Mouse (Mus musculus) ES-Bruce4 (cell line): ENCODE measurements at regions not wholly inside any gene's neighbourhood (a gene's known extent, or its start where the extent isn't known, plus 50 kb on each side); places are given as distances from the start of the nearest gene placed in this dataset.

ENCODE experiments used
- H3K27ac ChIP-seq: 2 replicates; pipeline ENCODE4 v1.5.1; 2012; ENCODE audit warnings: low read length, inconsistent platforms; ENCODE audit not compliant: insufficient read depth
- H3K27me3 ChIP-seq: 2 replicates; pipeline ENCODE4 v1.6.1; 2012; ENCODE audit warnings: mild to moderate bottlenecking, low read length, inconsistent platforms; ENCODE audit not compliant: control insufficient read depth, poor library complexity, insufficient read depth, severe bottlenecking
- H3K36me3 ChIP-seq: 2 replicates; pipeline ENCODE4 v1.6.1; 2012; ENCODE audit warnings: inconsistent platforms, mild to moderate bottlenecking, low read length, moderate library complexity; ENCODE audit not compliant: control insufficient read depth, poor library complexity, insufficient read depth, severe bottlenecking
- H3K4me1 ChIP-seq: one replicate; pipeline ENCODE4 v1.8.1; 2011; ENCODE audit warnings: low read length; ENCODE audit not compliant: control insufficient read depth, insufficient read depth
- H3K4me3 ChIP-seq: 2 replicates; pipeline ENCODE4 v1.5.1; 2011; ENCODE audit warnings: low read depth, mild to moderate bottlenecking, low read length
- H3K9ac ChIP-seq: 2 replicates; pipeline ENCODE4 v1.6.1; 2012; ENCODE audit warnings: low read depth, mild to moderate bottlenecking, inconsistent platforms; ENCODE audit not compliant: poor library complexity, severe bottlenecking
- H3K9me3 ChIP-seq: replicated peaks from 2 replicates; pipeline ENCODE4 v1.6.1; 2012; ENCODE audit warnings: mild to moderate bottlenecking, low read length, inconsistent platforms; ENCODE audit not compliant: control insufficient read depth, poor library complexity, insufficient read depth, severe bottlenecking
- CTCF ChIP-seq: IDR thresholded peaks from one replicate; pipeline ENCODE4 v1.8.1; 2011; ENCODE audit warnings: low read depth, low read length
- EP300 ChIP-seq: IDR thresholded peaks from 2 replicates; pipeline ENCODE4 v1.6.1; 2011; ENCODE audit warnings: low read depth, low read length; ENCODE audit not compliant: insufficient read depth
- POLR2A ChIP-seq: IDR thresholded peaks from one replicate; pipeline ENCODE4 v1.8.1; 2011; ENCODE audit warnings: low read length; ENCODE audit not compliant: insufficient read depth

DNA sequence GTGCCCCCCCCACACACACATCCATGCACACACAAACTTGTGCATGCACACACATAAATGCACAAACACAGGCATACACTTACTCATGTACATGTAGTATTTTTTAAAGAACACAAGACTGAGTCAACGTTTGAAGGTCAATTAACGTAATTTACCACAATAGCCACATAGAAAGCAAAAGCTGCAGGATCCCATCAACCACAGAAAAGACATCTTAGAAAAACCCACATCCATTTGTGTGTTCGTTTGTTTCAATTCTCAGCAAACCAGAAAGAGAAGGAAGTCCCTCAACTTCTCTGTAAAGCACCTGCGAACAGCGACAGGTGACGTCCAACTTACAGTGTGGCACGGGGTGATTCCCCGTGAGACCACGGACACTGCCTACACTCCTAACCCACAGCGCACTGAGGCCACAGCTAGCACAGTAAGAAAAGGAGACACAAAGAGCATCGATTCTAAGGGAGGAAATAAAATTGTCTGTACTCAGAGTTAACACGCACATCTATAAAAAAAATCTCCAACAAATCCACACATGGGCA lies 53.8 kb downstream of the Dio3 start:
- no peaks in the 10 kb centered on the region for H3K4me1 ChIP-seq
- H3K4me3 ChIP-seq, result no peak overlapping the region
- no peak for TF ChIP-seq EP300
- no peak for TF ChIP-seq POLR2A
- TF ChIP-seq CTCF, result no peak
- peaks cover 4% of the 10 kb centered on the region; the same call in 1 of the 2 replicates for H3K9me3 ChIP-seq
- no peaks in the 10 kb centered on the region for H3K27me3 ChIP-seq
- no peak overlapping the region for H3K9ac ChIP-seq
- no peak overlapping the region for H3K27ac ChIP-seq
- no peaks in the 10 kb centered on the region for H3K36me3 ChIP-seq

DNA sequence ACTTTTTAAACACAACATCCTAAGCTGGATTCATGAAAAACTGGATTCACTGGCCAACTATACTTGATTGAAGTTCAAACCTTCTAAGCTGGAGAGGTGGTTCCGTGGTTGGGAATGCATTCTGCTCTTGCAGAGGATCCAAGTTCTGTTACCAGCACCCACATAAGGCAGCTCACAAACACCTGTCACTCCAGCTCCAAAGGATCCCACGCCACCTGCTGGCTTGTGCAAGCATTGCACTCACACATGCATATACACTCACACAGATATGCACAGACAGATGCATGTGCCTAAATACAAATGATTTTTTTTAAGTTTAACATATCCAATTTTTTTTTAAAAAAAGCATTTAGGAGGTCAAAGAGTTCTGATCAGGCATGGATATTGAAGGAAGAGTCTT lies 55.7 kb downstream of the Dio3 start:
- Histone ChIP-seq H3K9ac (no peak overlapping the region), H3K4me1 (no peaks in the 10 kb centered on the region), H3K36me3 (no peaks in the 10 kb centered on the region), H3K4me3 (no peak overlapping the region), H3K27me3 (no peaks in the 10 kb centered on the region), H3K27ac (no peak overlapping the region), H3K9me3 (peaks cover 4% of the 10 kb centered on the region; the same call in 1 of the 2 replicates)
- TF ChIP-seq CTCF (no peak), POLR2A (no peak)

GRCm38 (mm10) chr12:110344280-110344827 lies 65.5 kb downstream of the Dio3 start:
- Histone ChIP-seq H3K36me3 (no peaks in the 10 kb centered on the region), H3K4me3 (no peak overlapping the region), H3K27ac (no peak overlapping the region), H3K9me3 (no peaks in the 10 kb centered on the region; the same call in 1 of the 2 replicates), H3K4me1 (no peaks in the 10 kb centered on the region), H3K27me3 (no peaks in the 10 kb centered on the region), H3K9ac (no peak overlapping the region)
- TF ChIP-seq CTCF (no peak), POLR2A (no peak), EP300 (no peak)

DNA sequence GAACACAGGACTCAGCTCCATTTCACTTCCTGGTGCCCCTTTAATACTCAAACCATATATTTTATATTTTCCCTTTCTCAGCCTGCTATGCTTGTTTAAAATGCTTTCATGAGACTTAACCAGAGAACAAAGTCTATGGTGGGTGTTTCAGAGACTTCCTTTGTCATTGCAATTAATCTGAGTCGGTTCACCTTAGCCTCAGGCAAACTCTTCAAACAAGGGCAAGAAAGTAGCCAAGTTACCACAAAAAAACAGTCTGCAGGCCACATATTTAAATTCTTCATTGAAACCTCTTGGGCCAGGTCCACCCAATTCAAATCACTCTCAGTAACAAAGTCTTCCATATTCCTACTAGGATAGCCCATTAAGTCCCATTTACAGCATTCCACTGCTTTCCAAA lies 70.8 kb downstream of the Dio3 start:
- Histone ChIP-seq H3K4me1 (no peaks in the 10 kb centered on the region), H3K4me3 (no peak overlapping the region), H3K9me3 (no peaks in the 10 kb centered on the region), H3K36me3 (no peaks in the 10 kb centered on the region), H3K27me3 (no peaks in the 10 kb centered on the region), H3K9ac (no peak overlapping the region), H3K27ac (peak overlapping the region; percentile 52; the same call in 1 of the 2 replicates)
- TF ChIP-seq EP300 (no peak), POLR2A (no peak), CTCF (no peak)

- no peaks in the 10 kb centered on the region for H3K36me3 ChIP-seq
- H3K9ac ChIP-seq, result no peak overlapping the region
- H3K27ac ChIP-seq, result no peak overlapping the region
- no peaks in the 10 kb centered on the region for H3K27me3 ChIP-seq
- TF ChIP-seq CTCF, result no peak
- TF ChIP-seq EP300, result no peak
- TF ChIP-seq POLR2A, result no peak
- H3K4me1 ChIP-seq, result no peaks in the 10 kb centered on the region
- no peak overlapping the region for H3K4me3 ChIP-seq
- H3K9me3 ChIP-seq, result no peaks in the 10 kb centered on the region
These were observed 77.0 kb downstream of the Dio3 start for GRCm38 (mm10) chr12:110355851-110356250.

- no peaks in the 10 kb centered on the region for H3K36me3 ChIP-seq
- no peak overlapping the region for H3K27ac ChIP-seq
- H3K9me3 ChIP-seq, result no peaks in the 10 kb centered on the region
- TF ChIP-seq EP300 (no peak), CTCF (peak; percentile 31)
- no peaks in the 10 kb centered on the region for H3K27me3 ChIP-seq
- no peak overlapping the region for H3K9ac ChIP-seq
- H3K4me3 ChIP-seq, result no peak overlapping the region
- no peaks in the 10 kb centered on the region for H3K4me1 ChIP-seq
These were observed 79.8 kb upstream of the Ppp2r5c start for GRCm38 (mm10) chr12:110367102-110367501.
